Mouse (Mus musculus): Measurements from ENCODE around the gene Tuft1. TPM values are rescaled to one million over a fixed set of nuclear protein-coding genes. Genes with fewer than 3 reads are reported as not detected.
"Not testable (repeated sequence)": the region's sequence is repeated elsewhere in the genome, so short reads cannot be mapped to it uniquely, and the experiment has no call there.

The Tuft1 gene
- polyA plus RNA-seq, 1 experiment from 2014 or later: 5.8 TPM

GRCm38 (mm10) chr3:94675101-94675500 lies 16.4 kb upstream of the Tuft1 start:
- not testable (repeated sequence) for H3K36me3 ChIP-seq (ENCODE audit: control insufficient read depth, insufficient read depth, low read length); H3K4me3 ChIP-seq (ENCODE audit: low read depth, low read length); H3K27me3 ChIP-seq (ENCODE audit: control insufficient read depth, insufficient read depth, low read length); H3K4me2 ChIP-seq (ENCODE audit: low read depth, low read length); H3K27ac ChIP-seq (ENCODE audit: low read depth, low read length); ATAC-seq (ENCODE audit: low read depth); H3K4me1 ChIP-seq (ENCODE audit: control insufficient read depth, insufficient read depth, low read length); H3K9ac ChIP-seq (replicated peaks; ENCODE audit: low read depth, low read length); H3K9me3 ChIP-seq (ENCODE audit: control insufficient read depth, low read length)
- 91% methylated on average over 9 of the region's 9 CpGs for WGBS

GRCm38 (mm10) chr3:94665896-94666295 lies 7.2 kb upstream of the Tuft1 start:
- not testable (repeated sequence) for H3K27me3 ChIP-seq (ENCODE audit: control insufficient read depth, insufficient read depth, low read length); H3K9me3 ChIP-seq (ENCODE audit: control insufficient read depth, low read length); H3K4me1 ChIP-seq (ENCODE audit: control insufficient read depth, insufficient read depth, low read length); H3K4me3 ChIP-seq (ENCODE audit: low read depth, low read length); H3K4me2 ChIP-seq (ENCODE audit: low read depth, low read length); H3K9ac ChIP-seq (replicated peaks; ENCODE audit: low read depth, low read length); H3K27ac ChIP-seq (ENCODE audit: low read depth, low read length); H3K36me3 ChIP-seq (ENCODE audit: control insufficient read depth, insufficient read depth, low read length); ATAC-seq (ENCODE audit: low read depth)
- WGBS: 47% methylated on average over 7 of the region's 7 CpGs

- H3K4me2 ChIP-seq (ENCODE audit: low read depth, low read length); H3K27ac ChIP-seq (ENCODE audit: low read depth, low read length); H3K4me3 ChIP-seq (ENCODE audit: low read depth, low read length); H3K27me3 ChIP-seq (ENCODE audit: control insufficient read depth, insufficient read depth, low read length); H3K9ac ChIP-seq (replicated peaks; ENCODE audit: low read depth, low read length); ATAC-seq (ENCODE audit: low read depth); H3K4me1 ChIP-seq (ENCODE audit: control insufficient read depth, insufficient read depth, low read length); H3K36me3 ChIP-seq (ENCODE audit: control insufficient read depth, insufficient read depth, low read length); H3K9me3 ChIP-seq (ENCODE audit: control insufficient read depth, low read length): not testable (repeated sequence)
- 91% methylated on average over 3 of the region's 5 CpGs for WGBS
Measured at GRCm38 (mm10) chr3:94665060-94665802, 6.6 kb upstream of the Tuft1 start.

GRCm38 (mm10) chr3:94660841-94661240 lies 2.2 kb upstream of the Tuft1 start:
- H3K9ac ChIP-seq (replicated peaks; ENCODE audit: low read depth, low read length); H3K9me3 ChIP-seq (ENCODE audit: control insufficient read depth, low read length); H3K27ac ChIP-seq (ENCODE audit: low read depth, low read length); H3K4me2 ChIP-seq (ENCODE audit: low read depth, low read length); H3K4me3 ChIP-seq (ENCODE audit: low read depth, low read length); H3K27me3 ChIP-seq (ENCODE audit: control insufficient read depth, insufficient read depth, low read length); H3K36me3 ChIP-seq (ENCODE audit: control insufficient read depth, insufficient read depth, low read length); ATAC-seq (ENCODE audit: low read depth); H3K4me1 ChIP-seq (ENCODE audit: control insufficient read depth, insufficient read depth, low read length): not testable (repeated sequence)
- WGBS: 94% methylated on average over 2 of the region's 2 CpGs

GRCm38 (mm10) chr3:94659142-94659748 lies 573 bp upstream of the Tuft1 start:
- H3K9ac ChIP-seq (replicated peaks; ENCODE audit: low read depth, low read length): not testable (repeated sequence)

GRCm38 (mm10) chr3:94657852-94658739 lies 576 bp downstream of the Tuft1 start:
- H3K36me3 ChIP-seq (ENCODE audit: control insufficient read depth, insufficient read depth, low read length); H3K27ac ChIP-seq (ENCODE audit: low read depth, low read length); H3K9me3 ChIP-seq (ENCODE audit: control insufficient read depth, low read length); H3K9ac ChIP-seq (replicated peaks; ENCODE audit: low read depth, low read length); H3K4me1 ChIP-seq (ENCODE audit: control insufficient read depth, insufficient read depth, low read length); H3K27me3 ChIP-seq (ENCODE audit: control insufficient read depth, insufficient read depth, low read length): not testable (repeated sequence)
- Histone ChIP-seq H3K4me3 (ENCODE audit: low read depth, low read length) (peak overlapping the region; percentile 28), H3K4me2 (ENCODE audit: low read depth, low read length) (peak overlapping the region; percentile 54)
- peak; percentile 71 for ATAC-seq (ENCODE audit: low read depth)
- 2% methylated on average over 22 of the region's 47 CpGs for WGBS

More at GRCm38 (mm10) chr3:94659142-94659748, 573 bp upstream of the Tuft1 start:
- H3K9me3 ChIP-seq (ENCODE audit: control insufficient read depth, low read length); H3K4me1 ChIP-seq (ENCODE audit: control insufficient read depth, insufficient read depth, low read length); H3K36me3 ChIP-seq (ENCODE audit: control insufficient read depth, insufficient read depth, low read length); H3K4me3 ChIP-seq (ENCODE audit: low read depth, low read length); H3K27me3 ChIP-seq (ENCODE audit: control insufficient read depth, insufficient read depth, low read length); H3K27ac ChIP-seq (ENCODE audit: low read depth, low read length): not testable (repeated sequence)
- ATAC-seq (ENCODE audit: low read depth): peak; percentile 39
- peak overlapping the region; percentile 35; the same call in 1 of the 2 replicates for H3K4me2 ChIP-seq (ENCODE audit: low read depth, low read length)
- 35% methylated on average over 8 of the region's 10 CpGs for WGBS

GRCm38 (mm10) chr3:94653967-94654366 lies 4.7 kb downstream of the Tuft1 start:
- H3K9ac ChIP-seq (replicated peaks; ENCODE audit: low read depth, low read length); H3K36me3 ChIP-seq (ENCODE audit: control insufficient read depth, insufficient read depth, low read length); H3K27me3 ChIP-seq (ENCODE audit: control insufficient read depth, insufficient read depth, low read length); ATAC-seq (ENCODE audit: low read depth); H3K4me1 ChIP-seq (ENCODE audit: control insufficient read depth, insufficient read depth, low read length); H3K9me3 ChIP-seq (ENCODE audit: control insufficient read depth, low read length); H3K27ac ChIP-seq (ENCODE audit: low read depth, low read length); H3K4me2 ChIP-seq (ENCODE audit: low read depth, low read length); H3K4me3 ChIP-seq (ENCODE audit: low read depth, low read length): not testable (repeated sequence)
- WGBS: 84% methylated on average over 1 of the region's 1 CpGs

- no peak for ATAC-seq (ENCODE audit: low read depth)
- no peak overlapping the region for H3K9ac ChIP-seq (replicated peaks; ENCODE audit: low read depth, low read length)
- 88% methylated on average over 7 of the region's 7 CpGs for WGBS
- H3K36me3 ChIP-seq (ENCODE audit: control insufficient read depth, insufficient read depth, low read length): no peaks in the 10 kb centered on the region
- no peak overlapping the region for H3K4me3 ChIP-seq (ENCODE audit: low read depth, low read length)
- no peaks in the 10 kb centered on the region for H3K9me3 ChIP-seq (ENCODE audit: control insufficient read depth, low read length)
- H3K27me3 ChIP-seq (ENCODE audit: control insufficient read depth, insufficient read depth, low read length): no peaks in the 10 kb centered on the region
- H3K27ac ChIP-seq (ENCODE audit: low read depth, low read length): no peak overlapping the region
- 0 out of 2 replicates have a peak, but pooled peaks cover 2% of the 10 kb centered on the region for H3K4me1 ChIP-seq (ENCODE audit: control insufficient read depth, insufficient read depth, low read length)
- H3K4me2 ChIP-seq (ENCODE audit: low read depth, low read length): no peak overlapping the region
Measured at GRCm38 (mm10) chr3:94650409-94650808, 8.3 kb downstream of the Tuft1 start.

All from neural tube, embryonic 14.5 days (tissue).